Mouse (Mus musculus) lung, postnatal 0 days (tissue): Measurements from ENCODE around the gene Trmt61a.

ENCODE experiments used
- CTCF ChIP-seq: IDR thresholded peaks from 2 replicates; pipeline ENCODE4 v1.5.1; 2016; ENCODE audit warnings: antibody characterized with exemption, mild to moderate bottlenecking
- EP300 ChIP-seq: IDR thresholded peaks from 2 replicates; pipeline ENCODE4 v1.6.1; 2016; ENCODE audit warnings: antibody characterized with exemption, mild to moderate bottlenecking, control low read depth

DNA sequence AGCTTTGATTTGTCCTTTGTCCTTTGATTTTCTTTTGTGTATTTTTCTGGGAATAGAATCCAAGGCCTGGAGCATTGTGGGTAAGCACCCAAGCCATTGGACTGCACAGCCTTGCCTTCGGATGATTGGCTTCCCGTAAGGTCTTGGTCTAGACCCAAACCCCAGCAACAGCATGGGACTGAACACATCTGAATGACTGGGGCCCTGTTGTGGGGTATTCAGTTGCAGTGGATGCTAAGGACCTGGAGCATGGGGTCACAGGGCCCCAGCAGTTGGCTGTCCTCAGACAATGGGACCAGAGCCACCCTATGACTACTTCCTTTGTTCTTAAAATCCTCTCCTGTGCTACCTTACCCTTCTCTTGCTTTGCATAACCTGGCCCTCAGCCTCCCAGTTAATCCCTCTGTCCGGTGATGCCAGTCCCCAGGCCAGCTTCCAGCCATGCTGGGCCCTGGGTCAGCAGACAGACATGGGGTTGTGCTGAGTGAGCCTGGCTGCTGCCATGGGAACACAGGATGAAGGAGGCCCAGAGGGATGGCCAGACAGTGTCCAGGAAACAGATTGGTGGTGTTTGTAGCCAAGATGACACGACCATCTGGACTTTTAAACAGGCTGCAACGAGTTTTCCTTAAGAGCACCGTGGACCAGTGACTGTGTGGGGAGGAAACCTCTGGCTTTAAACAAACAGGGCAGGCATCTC, 46.9 kb downstream of the Trmt61a start:
- no peak for TF ChIP-seq EP300
- TF ChIP-seq CTCF, result no peak
